Mouse (Mus musculus): ENCODE results near the gene Ophn1. TPM values are rescaled to one million over a fixed set of nuclear protein-coding genes. Genes with fewer than 3 reads are reported as not detected.

Ophn1 gene
- total and polyA plus RNA-seq, 3 experiments, result not detected

DNA sequence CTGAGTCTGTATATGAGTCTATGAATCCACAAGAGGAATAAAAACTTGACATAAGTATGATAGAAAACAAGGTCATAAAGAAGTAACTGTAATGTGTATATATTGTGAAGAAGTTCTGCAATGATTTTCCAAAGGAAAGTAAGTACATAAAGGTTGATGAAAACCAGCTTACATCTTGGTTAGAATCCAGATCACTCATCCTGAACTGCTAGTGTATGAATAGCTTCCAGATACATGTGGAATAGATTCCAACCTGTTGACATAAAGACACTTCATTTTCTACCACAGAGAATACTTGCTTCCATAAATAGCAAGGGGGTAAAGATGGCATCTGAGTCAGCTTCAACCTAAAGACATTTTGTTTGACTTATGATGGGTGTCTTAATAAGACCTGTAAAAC lies 239.4 kb downstream of the Ophn1 start:
- Histone ChIP-seq H3K4me1 (ENCODE audit: control insufficient read depth in 1 of 2, insufficient read depth in 2 of 2, low read length in 2 of 2) (no peaks in the 10 kb centered on the region), H3K4me3 (ENCODE audit: control insufficient read depth in 1 of 2, insufficient read depth in 1 of 2, low read depth in 2 of 2, low read length in 2 of 2) (no peak overlapping the region), H3K79me2 (ENCODE audit: control insufficient read depth, insufficient read depth, low read length, poor library complexity) (no peaks in the 10 kb centered on the region), H3K27me3 (ENCODE audit: control insufficient read depth in 1 of 2, insufficient read depth in 2 of 2, low read length in 2 of 2) (no peaks in the 10 kb centered on the region), H3K36me3 (ENCODE audit: control insufficient read depth in 1 of 2, insufficient read depth in 2 of 2, low read length in 2 of 2) (no peaks in the 10 kb centered on the region), H3K9me3 (replicated peaks; ENCODE audit: insufficient read depth, low read length) (no peaks in the 10 kb centered on the region), H3K9ac (ENCODE audit: control insufficient read depth, low read depth, low read length, poor library complexity, severe bottlenecking) (no peak overlapping the region), H3K27ac (ENCODE audit: control insufficient read depth, low read depth, low read length) (no peak overlapping the region)
- TF ChIP-seq SMC3 (IDR thresholded peaks at IDR 0.05; ENCODE audit: low read depth, low read length) (no peak), MYC (IDR thresholded peaks at IDR 0.05; ENCODE audit: low read depth, low read length) (no peak), MAZ (IDR thresholded peaks at IDR 0.05; ENCODE audit: low read depth, low read length) (no peak), POLR2AphosphoS2 (IDR thresholded peaks at IDR 0.05; ENCODE audit: low read length) (no peak), GABPA (IDR thresholded peaks at IDR 0.05; ENCODE audit: low read depth, low read length) (no peak), JUND (IDR thresholded peaks at IDR 0.05; ENCODE audit: low read depth, low read length) (no peak), ZKSCAN1 (IDR thresholded peaks at IDR 0.05; ENCODE audit: low read depth, low read length) (no peak), ZNF384 (IDR thresholded peaks at IDR 0.05; ENCODE audit: low read depth, low read length) (no peak), RAD21 (IDR thresholded peaks at IDR 0.05; ENCODE audit: low read depth, low read length) (no peak), ETS1 (IDR thresholded peaks at IDR 0.05; ENCODE audit: low read depth, low read length) (no peak)
- no peak for DNase-seq (ENCODE audit: low read depth, low spot score)

DNA sequence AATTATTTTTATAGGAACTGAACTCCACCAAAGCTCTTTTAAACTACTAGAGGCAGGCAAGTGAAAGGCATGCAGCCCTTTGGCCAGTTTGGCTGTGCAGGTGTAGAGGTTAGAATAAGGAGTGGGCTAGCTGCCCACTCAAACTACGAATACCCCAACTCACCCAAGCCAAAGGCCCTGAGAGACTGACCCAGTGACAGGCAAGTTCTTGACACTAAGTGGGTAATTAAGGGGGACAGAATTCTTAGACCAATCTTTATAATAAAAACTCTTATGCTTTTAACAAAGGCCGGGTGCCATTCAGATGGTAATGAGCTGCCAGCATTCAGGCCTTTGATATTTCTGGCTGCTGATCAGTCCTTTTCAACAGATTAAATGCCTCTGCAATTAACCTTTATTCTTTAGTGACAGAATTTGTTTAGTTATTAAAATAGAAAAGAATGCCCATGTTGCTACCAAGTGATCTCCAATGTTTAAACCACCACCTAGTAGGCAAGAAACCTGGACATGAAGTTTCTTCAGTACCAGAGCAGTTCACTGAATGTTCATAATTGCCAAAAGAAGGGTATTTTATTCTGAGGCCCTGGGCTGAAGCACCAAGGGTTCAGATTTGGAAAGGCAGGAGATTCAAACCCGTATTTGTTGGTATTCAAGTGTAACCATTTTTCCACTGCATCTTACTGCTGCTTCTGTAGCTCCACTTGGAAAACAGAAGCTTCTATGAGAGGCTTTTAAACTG lies 262.0 kb downstream of the Ophn1 start:
- H3K27ac ChIP-seq (ENCODE audit: control insufficient read depth, low read depth, low read length), result no peak overlapping the region
- TF ChIP-seq POLR2AphosphoS5 (IDR thresholded peaks at IDR 0.05; ENCODE audit: borderline replicate concordance, low read depth, low read length), result no peak
- no peak for TF ChIP-seq MAFK (IDR thresholded peaks at IDR 0.05; ENCODE audit: borderline replicate concordance, low read depth, low read length)
- TF ChIP-seq CHD2 (IDR thresholded peaks at IDR 0.05; ENCODE audit: low read length), result no peak
- TF ChIP-seq GATA1 (IDR thresholded peaks at IDR 0.05; ENCODE audit: low read depth, low read length), result no peak
- no peak for TF ChIP-seq JUND (IDR thresholded peaks at IDR 0.05; ENCODE audit: low read depth, low read length)
- no peak for TF ChIP-seq EP300 (IDR thresholded peaks at IDR 0.05; ENCODE audit: low read depth in 1 of 2, low read length in 2 of 2)
- no peak for TF ChIP-seq TAL1 (IDR thresholded peaks at IDR 0.05; ENCODE audit: low read length)
- no peak for TF ChIP-seq SIN3A (IDR thresholded peaks at IDR 0.05; ENCODE audit: low read length)
- TF ChIP-seq MEF2A (IDR thresholded peaks at IDR 0.05; ENCODE audit: extremely low read depth, insufficient replicate concordance, low read depth, low read length, poor library complexity, severe bottlenecking), result no peak
- H3K27me3 ChIP-seq (ENCODE audit: control insufficient read depth in 1 of 2, insufficient read depth in 2 of 2, low read length in 2 of 2), result no peaks in the 10 kb centered on the region
- H3K9me3 ChIP-seq (replicated peaks; ENCODE audit: insufficient read depth, low read length), result no peaks in the 10 kb centered on the region
- no peaks in the 10 kb centered on the region for H3K36me3 ChIP-seq (ENCODE audit: control insufficient read depth in 1 of 2, insufficient read depth in 2 of 2, low read length in 2 of 2)
- no peak overlapping the region for H3K9ac ChIP-seq (ENCODE audit: control insufficient read depth, low read depth, low read length, poor library complexity, severe bottlenecking)
- H3K4me1 ChIP-seq (ENCODE audit: control insufficient read depth in 1 of 2, insufficient read depth in 2 of 2, low read length in 2 of 2), result no peaks in the 10 kb centered on the region
- DNase-seq (ENCODE audit: low read depth, low spot score), result no peak
- H3K4me3 ChIP-seq (ENCODE audit: control insufficient read depth in 1 of 2, insufficient read depth in 1 of 2, low read depth in 2 of 2, low read length in 2 of 2), result no peak overlapping the region
- H3K79me2 ChIP-seq (ENCODE audit: control insufficient read depth, insufficient read depth, low read length, poor library complexity), result no peaks in the 10 kb centered on the region
